Mouse (Mus musculus) heart, adult 2 months (tissue): ENCODE results near the gene Ddn.

Source experiments
- CTCF ChIP-seq: fragments of 200-600 bp; IDR thresholded peaks from 2 replicates; pipeline ENCODE4 v1.8.1; 2022; ENCODE audit warnings: antibody characterized with exemption, mild to moderate bottlenecking, moderate library complexity
- POLR2A ChIP-seq: fragments of 200-500 bp; IDR thresholded peaks from 2 replicates; pipeline ENCODE4 v1.6.1; 2011; ENCODE audit warnings: mild to moderate bottlenecking, low read depth, low read length, control low read depth; ENCODE audit not compliant: insufficient read depth

DNA sequence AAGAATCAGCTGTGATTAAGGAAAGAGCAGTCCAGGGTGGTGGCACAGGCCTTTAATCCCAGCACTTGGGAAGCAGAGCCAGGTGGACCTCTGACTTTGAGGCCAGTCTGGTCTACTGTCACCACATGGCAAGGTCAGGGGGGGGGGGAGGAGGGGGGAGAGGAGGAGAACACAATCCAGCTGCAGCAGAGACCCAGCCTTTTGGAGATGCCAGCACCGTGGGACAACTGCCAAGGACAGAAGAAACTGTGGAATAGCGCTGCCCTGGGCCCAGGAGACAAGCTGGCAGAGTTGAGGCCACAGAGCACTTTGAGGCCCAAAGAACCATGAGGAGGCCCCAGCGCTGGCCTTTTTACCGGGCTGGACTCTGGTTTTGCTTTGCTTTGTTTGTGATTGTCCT lies 43.4 kb downstream of the Ddn start:
- no peak for TF ChIP-seq POLR2A
- TF ChIP-seq CTCF: no peak
